Mouse (Mus musculus): Measurements from ENCODE around the gene Extl2.

Gene Extl2

GRCm38 (mm10) chr3:116009622-116010344 is 2.5 kb downstream of the Extl2 start:
- no peak for DNase-seq (ENCODE audit: low spot score)

- no peak for DNase-seq (ENCODE audit: low spot score)
Observed at GRCm38 (mm10) chr3:116014901-116015300, 7.6 kb downstream of the Extl2 start.

- no peak for DNase-seq (ENCODE audit: low spot score)
Observed at GRCm38 (mm10) chr3:116016116-116016515, 8.9 kb downstream of the Extl2 start.

- no peak for DNase-seq (ENCODE audit: low spot score)
Observed at GRCm38 (mm10) chr3:116018606-116019005, 11.3 kb downstream of the Extl2 start.

GRCm38 (mm10) chr3:116019136-116019535 is 11.9 kb downstream of the Extl2 start:
- no peak for DNase-seq (ENCODE audit: low spot score)

- no peak for DNase-seq (ENCODE audit: low spot score)
Observed at GRCm38 (mm10) chr3:116024236-116024635, 17.0 kb downstream of the Extl2 start.

- DNase-seq (ENCODE audit: low spot score), result no peak
Observed at GRCm38 (mm10) chr3:116024669-116025068, 17.4 kb downstream of the Extl2 start.

GRCm38 (mm10) chr3:116025701-116026100 is 18.4 kb downstream of the Extl2 start:
- no peak for DNase-seq (ENCODE audit: low spot score)

- no peak for DNase-seq (ENCODE audit: low spot score)
Observed at GRCm38 (mm10) chr3:116026996-116027395, 19.7 kb downstream of the Extl2 start.

- no peak for DNase-seq (ENCODE audit: low spot score)
Observed at GRCm38 (mm10) chr3:116030152-116030788, 23.0 kb downstream of the Extl2 start.

GRCm38 (mm10) chr3:116033218-116033870 is 26.1 kb downstream of the Extl2 start:
- DNase-seq (ENCODE audit: low spot score), result no peak

GRCm38 (mm10) chr3:116033871-116034222 is 26.6 kb downstream of the Extl2 start:
- DNase-seq (ENCODE audit: low spot score), result peak; percentile 86

GRCm38 (mm10) chr3:116040776-116041175 is 33.5 kb downstream of the Extl2 start:
- DNase-seq (ENCODE audit: low spot score), result peak; percentile 12

- no peak for DNase-seq (ENCODE audit: low spot score)
Observed at GRCm38 (mm10) chr3:116046000-116046399, 38.7 kb downstream of the Extl2 start.

GRCm38 (mm10) chr3:116047034-116047433 is 39.8 kb downstream of the Extl2 start:
- DNase-seq (ENCODE audit: low spot score), result no peak

- DNase-seq (ENCODE audit: low spot score), result no peak
Observed at GRCm38 (mm10) chr3:116057078-116057477, 49.8 kb downstream of the Extl2 start.

- no peak for DNase-seq (ENCODE audit: low spot score)
Observed at GRCm38 (mm10) chr3:116060320-116060719, 53.1 kb downstream of the Extl2 start.

- DNase-seq (ENCODE audit: low spot score), result no peak
Observed at GRCm38 (mm10) chr3:116062141-116062540, 54.9 kb downstream of the Extl2 start.

- no peak for DNase-seq (ENCODE audit: low spot score)
Observed at GRCm38 (mm10) chr3:116072584-116072983, 65.3 kb downstream of the Extl2 start.

- no peak for DNase-seq (ENCODE audit: low spot score)
Observed at GRCm38 (mm10) chr3:116076739-116077138, 69.5 kb downstream of the Extl2 start.

GRCm38 (mm10) chr3:116078490-116078889 is 71.2 kb downstream of the Extl2 start:
- peak; percentile 25 for DNase-seq (ENCODE audit: low spot score)
